Mouse (Mus musculus) liver, embryonic 15.5 days (tissue): ENCODE results near the gene Nod1. TPM values are rescaled to one million over a fixed set of nuclear protein-coding genes. Genes with fewer than 3 reads are reported as not detected.

Experiments
- ATAC-seq: fragments of 200-750 bp; cut with Nextera tagmentation; 2 replicates; pipeline ENCODE4 v1.8.0; 2017; ENCODE audit warnings: moderate number of reproducible peaks, mild to moderate bottlenecking, moderate library complexity; ENCODE audit not compliant: insufficient read depth
- H3K27ac ChIP-seq: fragments of 300-500 bp; sonication (generic); replicated peaks from 2 replicates; pipeline ENCODE4 v1.5.1; 2015; ENCODE audit warnings: mild to moderate bottlenecking, inconsistent platforms
- H3K27me3 ChIP-seq: fragments of 300-500 bp; sonication (generic); 2 replicates; pipeline ENCODE4 v1.6.1; 2015; ENCODE audit warnings: mild to moderate bottlenecking, inconsistent platforms
- H3K36me3 ChIP-seq: fragments of 300-500 bp; sonication (generic); replicated peaks from 2 replicates; pipeline ENCODE4 v1.6.1; 2015; ENCODE audit warnings: moderate library complexity, mild to moderate bottlenecking, inconsistent platforms
- H3K4me1 ChIP-seq: fragments of 300-500 bp; sonication (generic); replicated peaks from 2 replicates; pipeline ENCODE4 v1.6.1; 2015; ENCODE audit warnings: inconsistent platforms
- H3K4me2 ChIP-seq: fragments of 300-500 bp; sonication (generic); 2 replicates; pipeline ENCODE4 v1.6.1; 2015; ENCODE audit warnings: moderate library complexity, mild to moderate bottlenecking, inconsistent platforms
- H3K4me3 ChIP-seq: fragments of 300-500 bp; sonication (generic); replicated peaks from 2 replicates; pipeline ENCODE4 v1.5.1; 2015; ENCODE audit warnings: mild to moderate bottlenecking, inconsistent platforms
- H3K9ac ChIP-seq: fragments of 300-500 bp; sonication (generic); 2 replicates; pipeline ENCODE4 v1.6.1; 2015; ENCODE audit warnings: moderate library complexity, mild to moderate bottlenecking, inconsistent platforms
- H3K9me3 ChIP-seq: fragments of 300-500 bp; sonication (generic); replicated peaks from 2 replicates; pipeline ENCODE4 v1.6.1; 2016; ENCODE audit warnings: inconsistent platforms
- WGBS: fragments of 180-500 bp; shearing (Covaris S2); methylation state at CpG from one replicate; pipeline ENCODE4 v1.1.7; 2015; ENCODE audit warnings: mixed read lengths; ENCODE audit not compliant: insufficient replicate concordance; 5-methylcytosine and 5-hydroxymethylcytosine counted together
- polyA plus RNA-seq: library from polyadenylated mRNA; unstranded; fragments of >200 nt; fragmentation: Nextera tagmentation; extraction: Ambion mirVana; gene quantifications from 2 replicates; pipeline ENCODE4 v1.2.1, GENCODE M21; 2015

The Nod1 gene
- polyA plus RNA-seq, 1 experiment from 2014 or later = 2.2 TPM

DNA sequence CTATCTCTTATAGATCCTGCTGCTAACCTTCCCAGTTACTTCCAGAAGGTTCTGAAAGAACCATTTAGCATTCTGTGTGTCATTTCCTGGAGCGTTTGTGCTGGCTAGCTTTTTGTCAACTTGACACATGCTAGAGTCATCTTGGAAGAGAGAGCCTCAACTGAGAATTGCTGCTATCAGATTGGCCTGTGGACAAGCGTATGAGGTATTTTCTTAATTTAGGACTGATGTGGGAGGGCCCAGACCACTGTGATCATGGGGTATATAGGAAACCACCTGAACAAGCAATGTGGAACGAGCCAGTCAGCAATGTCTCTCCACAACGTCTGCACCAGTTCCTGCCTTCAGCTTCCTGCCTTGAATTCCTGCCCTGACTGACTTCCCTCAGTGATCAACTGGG, 31.1 kb upstream of the Nod1 start:
- H3K9ac ChIP-seq = no peak overlapping the region
- WGBS = 32% methylated on average over 4 of the region's 4 CpGs
- no peak for ATAC-seq

DNA sequence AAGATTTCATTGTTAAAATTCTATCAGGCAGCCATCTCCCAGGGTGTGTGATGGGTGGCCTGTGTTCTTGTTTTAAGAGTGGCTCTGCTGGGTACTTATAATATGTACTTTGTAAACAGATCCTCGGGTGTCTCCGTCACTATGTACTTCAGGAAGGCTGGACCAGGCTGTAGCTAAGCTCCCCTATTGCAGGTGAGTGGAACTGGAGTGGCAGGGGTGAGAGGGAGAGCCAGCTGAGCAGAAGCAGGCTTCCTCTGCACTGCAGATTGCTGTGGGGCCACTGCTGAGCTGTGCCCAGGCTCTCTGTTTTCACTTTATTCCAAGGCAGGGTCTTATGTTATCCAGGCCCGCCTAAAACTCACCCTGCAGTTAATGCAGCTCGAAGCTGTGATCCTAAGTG, 30.0 kb upstream of the Nod1 start:
- WGBS = 52% methylated on average over 4 of the region's 4 CpGs
- no peaks in the 10 kb centered on the region; the same call in 1 of the 2 replicates for H3K27me3 ChIP-seq
- H3K36me3 ChIP-seq = no peaks in the 10 kb centered on the region
- no peak overlapping the region for H3K9ac ChIP-seq
- H3K4me2 ChIP-seq = no peak overlapping the region
- H3K27ac ChIP-seq = no peak overlapping the region
- no peaks in the 10 kb centered on the region for H3K9me3 ChIP-seq
- H3K4me3 ChIP-seq = no peak overlapping the region
- H3K4me1 ChIP-seq = no peaks in the 10 kb centered on the region
- ATAC-seq = no peak

More for the DNA sequence above, 31.1 kb upstream of the Nod1 start:
- H3K27me3 ChIP-seq = peaks cover 7% of the 10 kb centered on the region
- no peak overlapping the region for H3K4me3 ChIP-seq
- no peak overlapping the region for H3K4me2 ChIP-seq
- no peaks in the 10 kb centered on the region for H3K4me1 ChIP-seq
- no peaks in the 10 kb centered on the region for H3K9me3 ChIP-seq
- H3K36me3 ChIP-seq = no peaks in the 10 kb centered on the region
- no peak overlapping the region for H3K27ac ChIP-seq

DNA sequence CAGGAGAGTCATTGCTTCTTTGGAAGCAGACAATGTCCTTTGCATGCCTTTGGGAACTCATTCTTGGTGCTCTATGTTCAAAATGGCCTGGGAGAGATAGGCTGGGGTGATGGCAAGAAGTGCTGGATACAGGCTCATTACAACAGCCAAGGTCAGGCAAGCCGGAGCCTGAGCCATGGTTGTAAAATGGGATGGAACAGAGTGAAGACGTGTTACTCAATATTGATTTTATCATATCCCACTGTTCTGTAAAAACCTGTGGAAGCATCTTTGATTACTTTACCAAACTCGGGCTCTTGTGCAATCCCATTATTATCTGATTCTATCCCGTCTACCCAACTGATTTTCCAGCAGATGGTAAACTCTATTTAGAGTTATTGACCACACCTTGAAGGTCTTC, 28.9 kb upstream of the Nod1 start:
- WGBS = 55% methylated on average over 4 of the region's 4 CpGs
- no peak for ATAC-seq

DNA sequence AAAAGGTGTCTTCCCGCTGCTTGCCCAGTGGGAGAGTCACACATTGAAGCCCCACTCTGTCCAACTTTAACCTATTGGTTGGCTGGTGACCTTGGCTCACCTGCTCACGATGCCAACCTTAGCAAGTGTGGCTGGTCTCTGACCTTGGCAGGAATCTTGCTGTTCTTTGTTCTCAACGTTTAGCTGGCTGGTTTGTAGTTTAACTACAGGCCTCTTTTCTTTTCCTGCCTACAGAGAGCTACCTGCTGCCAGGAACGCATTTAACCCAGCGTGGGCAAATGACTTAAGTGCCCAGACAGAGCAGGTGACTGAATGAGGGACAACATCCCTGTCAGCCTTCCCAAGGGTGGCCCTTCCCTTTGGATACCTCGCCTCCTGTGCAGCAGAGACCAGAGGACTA, 25.3 kb upstream of the Nod1 start:
- H3K4me3 ChIP-seq = no peak overlapping the region
- ATAC-seq = no peak
- no peak overlapping the region for H3K9ac ChIP-seq
- H3K27ac ChIP-seq = no peak overlapping the region
- no peaks in the 10 kb centered on the region; the same call in 1 of the 2 replicates for H3K27me3 ChIP-seq
- H3K36me3 ChIP-seq = no peaks in the 10 kb centered on the region
- H3K4me2 ChIP-seq = no peak overlapping the region
- H3K4me1 ChIP-seq = peaks cover 7% of the 10 kb centered on the region
- H3K9me3 ChIP-seq = no peaks in the 10 kb centered on the region
- 71% methylated on average over 6 of the region's 6 CpGs for WGBS

More for the DNA sequence above, 28.9 kb upstream of the Nod1 start:
- Histone ChIP-seq H3K4me1 (no peaks in the 10 kb centered on the region), H3K27ac (no peak overlapping the region), H3K36me3 (no peaks in the 10 kb centered on the region), H3K27me3 (no peaks in the 10 kb centered on the region; the same call in 1 of the 2 replicates), H3K4me3 (no peak overlapping the region), H3K9me3 (no peaks in the 10 kb centered on the region), H3K9ac (no peak overlapping the region), H3K4me2 (no peak overlapping the region)

DNA sequence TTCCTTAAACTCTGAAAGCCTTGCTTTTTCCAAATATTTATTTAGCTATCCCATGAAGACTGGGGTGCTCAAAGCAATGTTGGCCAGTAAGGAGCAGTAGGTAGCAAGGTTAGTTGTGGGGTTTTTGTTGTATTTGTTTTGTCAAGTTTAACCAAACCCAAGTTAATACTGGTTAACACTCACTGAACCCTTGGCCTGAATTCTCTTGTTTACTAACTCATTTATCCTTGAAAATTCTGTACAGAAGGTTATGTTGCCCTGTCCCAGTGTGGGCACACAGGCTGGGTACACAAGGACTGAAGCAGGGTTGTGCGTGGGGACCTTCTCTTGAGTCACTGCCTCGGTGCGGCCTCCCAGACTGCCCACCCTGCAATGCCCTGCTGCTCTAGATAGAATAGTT, 23.9 kb upstream of the Nod1 start:
- H3K27me3 ChIP-seq = no peaks in the 10 kb centered on the region; the same call in 1 of the 2 replicates
- H3K27ac ChIP-seq = no peak overlapping the region
- H3K36me3 ChIP-seq = no peaks in the 10 kb centered on the region
- H3K9ac ChIP-seq = no peak overlapping the region
- 71% methylated on average over 3 of the region's 3 CpGs for WGBS
- peaks cover 20% of the 10 kb centered on the region for H3K4me1 ChIP-seq
- H3K9me3 ChIP-seq = no peaks in the 10 kb centered on the region
- H3K4me3 ChIP-seq = no peak overlapping the region
- H3K4me2 ChIP-seq = no peak overlapping the region
- no peak for ATAC-seq

DNA sequence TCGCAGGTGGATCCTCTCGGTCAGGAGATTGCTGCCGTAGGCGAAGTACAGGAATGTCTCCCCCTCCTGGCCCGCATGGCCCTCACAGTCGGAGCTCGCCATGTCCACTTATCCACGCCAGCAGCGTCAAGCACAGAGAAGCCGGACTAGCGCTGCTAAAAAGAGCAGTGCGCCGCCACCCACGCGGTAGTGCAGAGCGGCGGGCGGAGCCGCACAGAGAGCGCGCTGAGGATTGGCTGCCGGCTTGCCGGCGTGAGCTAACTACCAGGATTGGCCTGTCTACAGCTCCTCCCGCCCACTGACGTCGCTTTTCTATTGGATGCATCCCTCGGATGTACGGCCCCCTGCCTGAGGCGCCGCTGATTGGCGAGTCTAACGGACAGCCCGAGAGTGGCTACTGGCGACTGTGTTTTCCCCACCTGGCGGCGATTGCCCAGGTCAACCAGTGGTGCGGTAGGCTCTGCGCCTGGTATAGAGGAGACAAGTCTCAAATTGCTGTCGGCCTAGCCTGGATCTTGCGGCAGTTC, 20.4 kb upstream of the Nod1 start, which contains the start of gene Ggct:
TSS of gene Ggct (minus strand) at position 217 of the 527 bp plus-strand sequence.
- Histone ChIP-seq H3K27me3 (no peaks in the 10 kb centered on the region), H3K4me1 (peaks cover 24% of the 10 kb centered on the region), H3K36me3 (no peaks in the 10 kb centered on the region), H3K9me3 (no peaks in the 10 kb centered on the region), H3K4me2 (peak within 1 kb of the TSS; percentile 94), H3K4me3 (peak within 1 kb of the TSS; percentile 61), H3K27ac (peak within 1 kb of the TSS; percentile 53; the same call in 1 of the 2 replicates), H3K9ac (peak within 1 kb of the TSS; percentile 60)
- under 1% methylated on average over 41 of the region's 41 CpGs for whole genome bisulfite sequencing
- peak; percentile 100 for ATAC-seq

DNA sequence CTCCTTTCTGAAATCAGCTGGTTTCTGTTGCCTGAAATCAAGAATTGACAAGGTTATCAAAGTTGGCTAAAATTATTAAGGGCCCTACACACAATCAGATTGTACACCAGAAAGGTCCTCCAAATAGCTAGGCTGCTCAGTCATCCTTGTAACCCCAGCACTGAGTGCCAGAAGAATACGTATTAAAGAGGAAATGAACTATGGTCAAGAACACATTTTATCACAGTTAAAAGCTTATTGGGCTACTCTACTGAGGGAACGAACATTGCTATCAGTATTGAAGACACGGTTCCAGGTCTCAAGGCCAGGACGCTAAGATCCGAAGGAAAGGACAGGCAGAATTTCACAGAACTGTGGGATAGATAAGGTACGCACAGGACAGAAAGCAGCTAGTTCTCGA, 19.7 kb upstream of the Nod1 start:
- Histone ChIP-seq H3K4me1 (peaks cover 24% of the 10 kb centered on the region), H3K36me3 (no peaks in the 10 kb centered on the region), H3K27me3 (no peaks in the 10 kb centered on the region), H3K27ac (no peak overlapping the region), H3K4me2 (peak overlapping the region; percentile 94), H3K4me3 (peak overlapping the region; percentile 61), H3K9me3 (no peaks in the 10 kb centered on the region), H3K9ac (peak overlapping the region; percentile 60)
- no peak for ATAC-seq
- under 1% methylated on average over 7 of the region's 7 CpGs for WGBS

DNA sequence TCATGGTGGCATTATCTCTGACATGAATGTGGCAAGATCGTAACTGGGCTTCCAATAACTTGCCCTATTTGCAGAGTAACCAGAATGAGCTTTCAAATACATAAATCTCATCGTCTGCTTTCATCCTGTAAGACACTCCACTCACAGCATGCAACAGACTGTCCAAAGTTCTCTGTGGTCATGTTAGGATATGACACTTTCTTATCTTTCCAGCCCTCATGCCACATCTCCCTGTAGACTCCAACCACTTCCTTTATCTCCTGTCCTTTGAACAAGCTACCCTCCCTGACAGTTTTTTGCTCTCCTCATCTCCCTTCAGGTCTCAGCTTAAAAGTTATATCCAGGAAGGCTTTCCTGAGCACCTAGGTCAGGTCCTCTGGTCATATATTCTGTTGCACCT, 18.8 kb upstream of the Nod1 start:
- ATAC-seq = no peak
- no peak overlapping the region for H3K4me2 ChIP-seq
- WGBS = 21% methylated on average over 2 of the region's 2 CpGs

DNA sequence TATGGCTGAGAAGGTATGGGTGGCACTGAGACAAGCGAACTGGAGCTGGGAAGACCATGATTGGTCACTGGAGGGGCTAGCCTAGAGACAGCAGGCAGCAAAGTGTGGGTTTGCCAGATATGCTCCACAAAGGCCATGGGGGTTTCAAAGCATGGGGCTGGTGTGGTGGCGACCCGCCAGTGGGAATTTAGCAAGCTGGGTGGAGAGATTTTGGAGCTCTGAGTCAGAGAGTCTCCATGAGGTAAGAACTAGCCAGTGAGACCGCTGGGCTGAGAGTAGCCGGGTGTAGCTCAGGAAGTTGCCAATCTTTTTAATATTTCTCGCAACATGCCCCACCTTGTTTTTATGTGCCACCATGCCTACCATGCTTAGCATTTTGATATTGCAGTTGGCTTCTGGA, 15.7 kb upstream of the Nod1 start:
- no peak overlapping the region for H3K4me2 ChIP-seq
- no peaks in the 10 kb centered on the region for H3K36me3 ChIP-seq
- no peak overlapping the region for H3K9ac ChIP-seq
- no peaks in the 10 kb centered on the region for H3K9me3 ChIP-seq
- no peak overlapping the region for H3K27ac ChIP-seq
- no peak for ATAC-seq
- no peaks in the 10 kb centered on the region for H3K27me3 ChIP-seq
- WGBS = 78% methylated on average over 6 of the region's 6 CpGs
- no peak overlapping the region for H3K4me3 ChIP-seq
- H3K4me1 ChIP-seq = peaks cover 21% of the 10 kb centered on the region

More for the DNA sequence above, 18.8 kb upstream of the Nod1 start:
- Histone ChIP-seq H3K9me3 (no peaks in the 10 kb centered on the region), H3K9ac (no peak overlapping the region), H3K4me1 (peaks cover 24% of the 10 kb centered on the region), H3K27ac (no peak overlapping the region), H3K27me3 (no peaks in the 10 kb centered on the region), H3K4me3 (no peak overlapping the region), H3K36me3 (no peaks in the 10 kb centered on the region)

DNA sequence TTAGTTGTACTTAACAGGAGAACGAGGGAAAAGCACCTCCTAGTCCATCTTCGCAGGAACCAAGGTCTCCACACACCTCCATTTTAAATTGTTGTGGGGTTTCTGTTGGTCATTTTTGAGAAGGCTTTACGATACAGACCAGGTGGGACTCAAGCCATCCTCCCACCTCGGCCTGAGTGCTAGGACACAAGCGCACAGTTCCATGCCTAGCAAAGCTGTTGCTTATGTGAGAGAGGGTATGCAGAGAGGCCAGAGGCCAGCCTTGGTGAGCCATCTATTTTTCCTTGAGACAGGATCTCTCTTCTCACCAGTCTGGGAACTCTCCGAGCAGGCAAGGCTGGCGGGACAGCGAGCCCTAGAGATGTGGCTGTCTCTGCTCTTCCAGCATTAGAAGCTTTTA, 11.7 kb upstream of the Nod1 start:
- Histone ChIP-seq H3K9ac (no peak overlapping the region), H3K4me3 (no peak overlapping the region), H3K27me3 (no peaks in the 10 kb centered on the region), H3K36me3 (no peaks in the 10 kb centered on the region), H3K4me2 (no peak overlapping the region), H3K4me1 (no peaks in the 10 kb centered on the region), H3K27ac (no peak overlapping the region), H3K9me3 (no peaks in the 10 kb centered on the region)
- no peak for ATAC-seq
- 75% methylated on average over 8 of the region's 8 CpGs for WGBS

DNA sequence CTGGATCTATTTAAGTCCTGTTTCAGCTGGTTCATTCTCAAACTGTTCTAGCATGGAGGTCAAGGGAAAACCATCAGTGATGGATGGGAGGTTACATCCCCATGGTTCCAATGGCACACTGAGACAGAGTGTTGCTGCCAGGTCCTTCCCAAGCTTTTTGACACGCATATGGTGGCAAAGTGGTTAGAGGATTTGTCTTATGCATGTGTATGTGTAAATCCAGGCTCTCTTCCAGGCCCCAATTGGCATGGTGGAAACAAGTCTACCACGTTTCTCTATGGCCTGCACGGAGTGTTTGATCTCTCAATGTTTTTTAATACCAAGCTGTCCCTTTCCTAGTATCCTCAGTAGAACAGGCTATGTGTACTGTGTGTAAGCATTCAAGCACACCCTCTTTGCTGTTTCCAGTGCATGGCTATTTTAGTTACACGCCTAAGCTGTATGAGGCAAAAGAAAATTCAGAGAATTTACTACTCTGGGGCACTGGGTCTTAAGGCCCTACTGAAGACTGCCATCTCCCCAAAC, 11.2 kb upstream of the Nod1 start:
- Histone ChIP-seq H3K27ac (no peak overlapping the region), H3K9me3 (no peaks in the 10 kb centered on the region), H3K4me3 (no peak overlapping the region), H3K9ac (no peak overlapping the region), H3K4me2 (no peak overlapping the region), H3K36me3 (no peaks in the 10 kb centered on the region), H3K27me3 (no peaks in the 10 kb centered on the region), H3K4me1 (no peaks in the 10 kb centered on the region)
- no peak for ATAC-seq
- WGBS = 71% methylated on average over 4 of the region's 4 CpGs

DNA sequence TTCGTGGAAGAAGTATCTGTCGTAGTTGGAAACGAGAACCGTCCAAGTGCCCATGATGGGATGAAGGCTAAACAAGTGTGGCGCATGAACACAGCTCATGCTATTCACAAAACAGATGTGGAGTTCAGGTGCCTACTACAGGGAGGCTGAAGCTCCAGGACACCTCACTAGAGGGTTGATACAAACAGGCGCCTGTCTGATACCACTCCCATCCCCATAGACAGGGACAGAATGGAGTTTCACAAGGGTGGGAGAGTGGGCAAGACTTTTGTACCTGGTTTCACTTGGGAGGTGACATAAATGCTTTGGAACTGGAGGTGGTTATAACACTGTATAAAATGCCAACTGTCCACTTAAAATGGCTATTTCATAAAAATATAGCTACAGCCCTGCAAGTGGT, 7.0 kb upstream of the Nod1 start:
- Histone ChIP-seq H3K36me3 (no peaks in the 10 kb centered on the region), H3K9me3 (no peaks in the 10 kb centered on the region), H3K27me3 (no peaks in the 10 kb centered on the region), H3K4me2 (no peak overlapping the region), H3K4me1 (no peaks in the 10 kb centered on the region), H3K9ac (no peak overlapping the region), H3K4me3 (no peak overlapping the region), H3K27ac (no peak overlapping the region)
- 75% methylated on average over 6 of the region's 6 CpGs for WGBS
- ATAC-seq = no peak
